Mouse (Mus musculus): ENCODE results near the gene Nt5c.

DNA sequence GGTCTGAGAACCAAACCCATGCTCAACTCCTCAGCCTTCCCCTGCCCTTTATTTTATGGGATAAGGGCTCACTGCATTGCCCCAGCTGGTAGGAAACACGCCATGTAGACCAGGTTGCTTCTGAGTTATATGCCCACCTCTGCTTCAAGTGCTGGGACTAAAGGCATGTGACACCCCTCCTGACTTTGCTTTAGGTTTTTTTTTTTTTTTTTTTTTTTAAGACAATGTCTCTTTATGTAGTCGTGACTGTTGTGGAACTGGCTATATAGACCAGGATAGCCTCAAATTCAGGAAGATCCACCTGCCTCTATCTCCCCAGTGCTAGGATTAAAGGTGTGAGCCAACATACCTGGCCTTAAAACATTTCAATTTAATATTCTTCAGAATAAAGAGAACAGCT is 31.0 kb upstream of the Nt5c start:
- no peak for TF ChIP-seq TAL1 (IDR thresholded peaks at IDR 0.05; ENCODE audit: low read length)
- TF ChIP-seq GATA1 (IDR thresholded peaks at IDR 0.05; ENCODE audit: low read length), result no peak

Data from erythroblast, embryonic 14.5 days (primary cell).